Mouse (Mus musculus) lung, embryonic 14.5 days (tissue): ENCODE measurements around the gene Fads6. TPM values are rescaled to one million over a fixed set of nuclear protein-coding genes. Genes with fewer than 3 reads are reported as not detected.
A peak's percentile ranks its signal among the peaks of the same experiment; 100 is the strongest.

Source experiments
- ATAC-seq: fragments of 200-750 bp; cut with Nextera tagmentation; 2 replicates; pipeline ENCODE4 v1.8.0; 2017; ENCODE audit warnings: mild to moderate bottlenecking, moderate TSS enrichment, moderate library complexity; ENCODE audit not compliant: insufficient read depth
- DNase-seq: peaks from one replicate; pipeline ENCODE4 v3.0.0-alpha.2; 2015
- H3K27ac ChIP-seq: fragments of 300-500 bp; sonication (generic); 2 replicates; pipeline ENCODE4 v1.5.1; 2014; ENCODE audit warnings: low read depth, mild to moderate bottlenecking, moderate library complexity
- H3K27me3 ChIP-seq: fragments of 300-500 bp; sonication (generic); 2 replicates; pipeline ENCODE4 v1.6.1; 2014; ENCODE audit warnings: low read length, control low read depth; ENCODE audit not compliant: insufficient read depth
- H3K36me3 ChIP-seq: fragments of 300-500 bp; sonication (generic); 2 replicates; pipeline ENCODE4 v1.6.1; 2014; ENCODE audit warnings: control low read depth; ENCODE audit not compliant: insufficient read depth
- H3K4me1 ChIP-seq: fragments of 300-500 bp; sonication (generic); 2 replicates; pipeline ENCODE4 v1.6.1; 2014; ENCODE audit warnings: antibody characterized with exemption, control low read depth; ENCODE audit not compliant: insufficient read depth
- H3K4me2 ChIP-seq: fragments of 300-500 bp; sonication (generic); 2 replicates; pipeline ENCODE4 v1.6.1; 2014; ENCODE audit warnings: mild to moderate bottlenecking
- H3K4me3 ChIP-seq: fragments of 300-500 bp; sonication (generic); 2 replicates; pipeline ENCODE4 v1.5.1; 2014; ENCODE audit warnings: low read depth, low read length
- H3K9ac ChIP-seq: fragments of 300-500 bp; sonication (generic); 2 replicates; pipeline ENCODE4 v1.6.1; 2014
- H3K9me3 ChIP-seq: fragments of 300-500 bp; sonication (generic); 2 replicates; pipeline ENCODE4 v1.6.1; 2016; ENCODE audit warnings: low read depth, low read length, control low read depth
- CTCF ChIP-seq: IDR thresholded peaks from 2 replicates; pipeline ENCODE4 v1.5.1; 2016; ENCODE audit warnings: antibody characterized with exemption, low read depth
- WGBS: fragments of 180-500 bp; shearing (Covaris S2); extraction: QIAGEN DNeasy Blood & Tissue Kit; methylation state at CpG from one replicate; pipeline ENCODE4 v1.1.7; 2014; 5-methylcytosine and 5-hydroxymethylcytosine counted together
- polyA plus RNA-seq: library from polyadenylated mRNA; unstranded; fragments of >200 nt; fragmentation: Nextera tagmentation; extraction: Ambion mirVana; gene quantifications from 2 replicates; pipeline ENCODE4 v1.2.1, GENCODE M21; 2014

Fads6 gene
- polyA plus RNA-seq, 1 experiment from 2014 or later, result 0.14 TPM

GRCm38 (mm10) chr11:115271481-115271880 is 26.0 kb downstream of the Fads6 start:
- Histone ChIP-seq H3K4me3 (no peak overlapping the region), H3K27me3 (peaks cover 34% of the 10 kb centered on the region), H3K36me3 (0 out of 2 replicates have a peak, but pooled peaks cover 6% of the 10 kb centered on the region), H3K9ac (no peak overlapping the region), H3K9me3 (no peaks in the 10 kb centered on the region), H3K27ac (no peak overlapping the region), H3K4me2 (no peak overlapping the region), H3K4me1 (0 out of 2 replicates have a peak, but pooled peaks cover 6% of the 10 kb centered on the region)
- 45% methylated on average over 10 of the region's 10 CpGs for WGBS
- ATAC-seq (no peak), DNase-seq (no peak)
- TF ChIP-seq CTCF, result no peak

- no peak overlapping the region for H3K4me2 ChIP-seq
- no peaks in the 10 kb centered on the region for H3K9me3 ChIP-seq
- H3K27ac ChIP-seq, result no peak overlapping the region
- WGBS, result 50% methylated on average over 9 of the region's 9 CpGs
- H3K4me1 ChIP-seq, result 0 out of 2 replicates have a peak, but pooled peaks cover 2% of the 10 kb centered on the region
- 0 out of 2 replicates have a peak, but pooled peaks cover 6% of the 10 kb centered on the region for H3K36me3 ChIP-seq
- no peak overlapping the region for H3K4me3 ChIP-seq
- DNase-seq (no peak), ATAC-seq (no peak)
- no peak for TF ChIP-seq CTCF
- H3K9ac ChIP-seq, result no peak overlapping the region
- H3K27me3 ChIP-seq, result peaks cover 39% of the 10 kb centered on the region
Measured at GRCm38 (mm10) chr11:115271052-115271451, 26.4 kb downstream of the Fads6 start.

GRCm38 (mm10) chr11:115270148-115270861 is 27.2 kb downstream of the Fads6 start:
- Histone ChIP-seq H3K27me3 (peaks cover 46% of the 10 kb centered on the region), H3K27ac (no peak overlapping the region), H3K4me1 (0 out of 2 replicates have a peak, but pooled peaks cover 2% of the 10 kb centered on the region), H3K36me3 (0 out of 2 replicates have a peak, but pooled peaks cover 6% of the 10 kb centered on the region), H3K4me2 (no peak overlapping the region), H3K9me3 (no peaks in the 10 kb centered on the region), H3K9ac (no peak overlapping the region), H3K4me3 (no peak overlapping the region)
- peak; percentile 90 for DNase-seq
- TF ChIP-seq CTCF, result peak; percentile 98
- no peak for ATAC-seq
- 24% methylated on average over 19 of the region's 19 CpGs for WGBS

GRCm38 (mm10) chr11:115269330-115270066 is 28.0 kb downstream of the Fads6 start:
- 81% methylated on average over 27 of the region's 27 CpGs for WGBS
- Histone ChIP-seq H3K9ac (no peak overlapping the region), H3K4me1 (0 out of 2 replicates have a peak, but pooled peaks cover 2% of the 10 kb centered on the region), H3K27ac (no peak overlapping the region), H3K4me3 (no peak overlapping the region), H3K27me3 (peaks cover 54% of the 10 kb centered on the region), H3K4me2 (no peak overlapping the region), H3K36me3 (0 out of 2 replicates have a peak, but pooled peaks cover 6% of the 10 kb centered on the region), H3K9me3 (no peaks in the 10 kb centered on the region)
- no peak for ATAC-seq
- TF ChIP-seq CTCF, result no peak
- no peak for DNase-seq

- Histone ChIP-seq H3K36me3 (0 out of 2 replicates have a peak, but pooled peaks cover 6% of the 10 kb centered on the region), H3K27me3 (peaks cover 70% of the 10 kb centered on the region), H3K4me1 (0 out of 2 replicates have a peak, but pooled peaks cover 2% of the 10 kb centered on the region), H3K4me3 (no peak overlapping the region), H3K4me2 (no peak overlapping the region), H3K27ac (no peak overlapping the region), H3K9ac (no peak overlapping the region), H3K9me3 (no peaks in the 10 kb centered on the region)
- no peak for TF ChIP-seq CTCF
- DNase-seq (no peak), ATAC-seq (no peak)
- WGBS, result 64% methylated on average over 11 of the region's 11 CpGs
Measured at GRCm38 (mm10) chr11:115267958-115268357, 29.5 kb downstream of the Fads6 start.

GRCm38 (mm10) chr11:115267061-115267883 is 30.2 kb downstream of the Fads6 start, which contains the start of gene Grin2c:
Gene Grin2c, minus strand, starts transcription at chr11:115267243.
- DNase-seq, result no peak
- no peak for TF ChIP-seq CTCF
- H3K4me3 ChIP-seq, result peak within 1 kb of the TSS; percentile 33
- H3K9me3 ChIP-seq, result no peaks in the 10 kb centered on the region
- H3K9ac ChIP-seq, result peak within 1 kb of the TSS; percentile 26; the same call in 1 of the 2 replicates
- peaks cover 76% of the 10 kb centered on the region for H3K27me3 ChIP-seq
- H3K4me2 ChIP-seq, result peak within 1 kb of the TSS; percentile 59
- 4% methylated on average over 44 of the region's 50 CpGs for WGBS
- H3K36me3 ChIP-seq, result 0 out of 2 replicates have a peak, but pooled peaks cover 6% of the 10 kb centered on the region
- H3K27ac ChIP-seq, result no peak within 1 kb of the TSS
- 0 out of 2 replicates have a peak, but pooled peaks cover 2% of the 10 kb centered on the region for H3K4me1 ChIP-seq
- ATAC-seq, result no peak
